Mouse (Mus musculus) WW6 (cell line): ENCODE data around the gene Ggta1.

Experiments
- DNase-seq: peaks from one replicate; pipeline ENCODE4 v3.0.0-alpha.2; 2013; ENCODE audit warnings: low read depth, low spot score

Gene Ggta1

GRCm38 (mm10) chr2:35462791-35463281 is at the start of gene Ggta1:
Gene Ggta1 (minus strand): TSS chr2:35463231.
- DNase-seq: no peak

- DNase-seq: no peak
Observed at GRCm38 (mm10) chr2:35512226-35512625, 49.2 kb upstream of the Ggta1 start.

- DNase-seq: no peak
Observed at GRCm38 (mm10) chr2:35510920-35511319, 47.9 kb upstream of the Ggta1 start.

- no peak for DNase-seq
Observed at GRCm38 (mm10) chr2:35509888-35510287, 46.9 kb upstream of the Ggta1 start.

- DNase-seq: no peak
Observed at GRCm38 (mm10) chr2:35509343-35509667, 46.3 kb upstream of the Ggta1 start.

GRCm38 (mm10) chr2:35508597-35509342 is 45.7 kb upstream of the Ggta1 start:
- no peak for DNase-seq

GRCm38 (mm10) chr2:35507191-35507511 is 44.1 kb upstream of the Ggta1 start:
- peak; percentile 77 for DNase-seq

- no peak for DNase-seq
Observed at GRCm38 (mm10) chr2:35506311-35507190, 43.5 kb upstream of the Ggta1 start.

GRCm38 (mm10) chr2:35505519-35506286 is 42.7 kb upstream of the Ggta1 start:
- DNase-seq: no peak

GRCm38 (mm10) chr2:35504417-35504776 is 41.4 kb upstream of the Ggta1 start:
- no peak for DNase-seq

GRCm38 (mm10) chr2:35503723-35504416 is 40.8 kb upstream of the Ggta1 start:
- no peak for DNase-seq

- DNase-seq: no peak
Observed at GRCm38 (mm10) chr2:35503021-35503722, 40.1 kb upstream of the Ggta1 start.

GRCm38 (mm10) chr2:35502561-35502960 is 39.5 kb upstream of the Ggta1 start:
- no peak for DNase-seq

- DNase-seq: no peak
Observed at GRCm38 (mm10) chr2:35499474-35499873, 36.4 kb upstream of the Ggta1 start.

GRCm38 (mm10) chr2:35498961-35499360 is 35.9 kb upstream of the Ggta1 start:
- no peak for DNase-seq

GRCm38 (mm10) chr2:35497662-35498196 is 34.7 kb upstream of the Ggta1 start:
- DNase-seq: no peak

- DNase-seq: no peak
Observed at GRCm38 (mm10) chr2:35496279-35497013, 33.4 kb upstream of the Ggta1 start.

GRCm38 (mm10) chr2:35495486-35496278 is 32.7 kb upstream of the Ggta1 start:
- no peak for DNase-seq

GRCm38 (mm10) chr2:35493566-35493965 is 30.5 kb upstream of the Ggta1 start:
- DNase-seq: no peak
